Mouse (Mus musculus) heart, embryonic 11.5 days (tissue): ENCODE measurements around the gene Notum. TPM values are rescaled to one million over a fixed set of nuclear protein-coding genes. Genes with fewer than 3 reads are reported as not detected.
A peak's percentile ranks its signal among the peaks of the same experiment; 100 is the strongest.

Source experiments
- ATAC-seq: fragments of 200-750 bp; cut with Nextera tagmentation; replicated peaks from 2 replicates; pipeline ENCODE4 v1.8.0; 2017; ENCODE audit warnings: moderate library complexity; ENCODE audit not compliant: insufficient number of reproducible peaks, low FRiP score, low TSS enrichment
- H3K27ac ChIP-seq: fragments of 300-500 bp; sonication (generic); 2 replicates; pipeline ENCODE4 v1.5.1; 2014; ENCODE audit warnings: mild to moderate bottlenecking, low read depth, low read length
- H3K27me3 ChIP-seq: fragments of 300-500 bp; sonication (generic); 2 replicates; pipeline ENCODE4 v1.6.1; 2014; ENCODE audit warnings: mild to moderate bottlenecking, low read length, mixed read lengths; ENCODE audit not compliant: control insufficient read depth, insufficient read depth
- H3K36me3 ChIP-seq: fragments of 300-500 bp; sonication (generic); 2 replicates; pipeline ENCODE4 v1.6.1; 2014; ENCODE audit warnings: mild to moderate bottlenecking, low read length, moderate library complexity, mixed read lengths; ENCODE audit not compliant: control insufficient read depth, insufficient read depth
- H3K4me1 ChIP-seq: fragments of 300-500 bp; sonication (generic); 2 replicates; pipeline ENCODE4 v1.6.1; 2014; ENCODE audit warnings: low read length; ENCODE audit not compliant: control insufficient read depth, insufficient read depth
- H3K4me2 ChIP-seq: fragments of 300-500 bp; sonication (generic); 2 replicates; pipeline ENCODE4 v1.6.1; 2014; ENCODE audit warnings: mild to moderate bottlenecking, moderate library complexity
- H3K4me3 ChIP-seq: fragments of 300-500 bp; sonication (generic); 2 replicates; pipeline ENCODE4 v1.5.1; 2014; ENCODE audit warnings: low read depth, low read length
- H3K9ac ChIP-seq: fragments of 300-500 bp; sonication (generic); 2 replicates; pipeline ENCODE4 v1.6.1; 2014; ENCODE audit warnings: mild to moderate bottlenecking, low read depth, low read length, moderate library complexity
- H3K9me3 ChIP-seq: fragments of 300-500 bp; sonication (generic); replicated peaks from 2 replicates; pipeline ENCODE4 v1.6.1; 2016; ENCODE audit warnings: low read length; ENCODE audit not compliant: control insufficient read depth
- WGBS: fragments of 180-500 bp; shearing (Covaris S2); extraction: QIAGEN DNeasy Blood & Tissue Kit; methylation state at CpG from one replicate; pipeline ENCODE4 v1.1.7; 2014; ENCODE audit not compliant: insufficient replicate concordance; 5-methylcytosine and 5-hydroxymethylcytosine counted together
- polyA plus RNA-seq: library from polyadenylated mRNA; unstranded; fragments of >200 nt; fragmentation: Nextera tagmentation; extraction: Ambion mirVana; gene quantifications from 2 replicates; pipeline ENCODE4 v1.2.1, GENCODE M21; 2014

Gene Notum
- polyA plus RNA-seq, 1 experiment from 2014 or later, result 1.5 TPM

- 12% methylated on average over 30 of the region's 30 CpGs for WGBS
- peaks cover 19% of the 10 kb centered on the region; the same call in 1 of the 2 replicates for H3K36me3 ChIP-seq
- peak overlapping the region; percentile 94 for H3K4me2 ChIP-seq
- H3K4me3 ChIP-seq, result peak overlapping the region; percentile 99
- H3K27ac ChIP-seq, result peak overlapping the region; percentile 84
- peaks cover 17% of the 10 kb centered on the region for H3K4me1 ChIP-seq
- ATAC-seq, result peak; percentile 76
- peak overlapping the region; percentile 86 for H3K9ac ChIP-seq
- H3K9me3 ChIP-seq, result no peaks in the 10 kb centered on the region
- H3K27me3 ChIP-seq, result no peaks in the 10 kb centered on the region
These were observed 36.9 kb downstream of the Notum start for GRCm38 (mm10) chr11:120623961-120624679.

- Histone ChIP-seq H3K27me3 (no peaks in the 10 kb centered on the region), H3K27ac (no peak overlapping the region), H3K4me1 (peaks cover 19% of the 10 kb centered on the region), H3K36me3 (peaks cover 16% of the 10 kb centered on the region; the same call in 1 of the 2 replicates), H3K9me3 (no peaks in the 10 kb centered on the region), H3K4me3 (no peak overlapping the region), H3K4me2 (no peak overlapping the region), H3K9ac (no peak overlapping the region)
- no peak for ATAC-seq
- 88% methylated on average over 6 of the region's 6 CpGs for WGBS
These were observed 38.2 kb downstream of the Notum start for GRCm38 (mm10) chr11:120622805-120623204.

GRCm38 (mm10) chr11:120620195-120620594 is 40.8 kb downstream of the Notum start:
- H3K36me3 ChIP-seq, result peaks cover 16% of the 10 kb centered on the region; the same call in 1 of the 2 replicates
- 93% methylated on average over 14 of the region's 14 CpGs for WGBS

GRCm38 (mm10) chr11:120618619-120619535 is 42.1 kb downstream of the Notum start:
- no peak overlapping the region for H3K27ac ChIP-seq

More at GRCm38 (mm10) chr11:120620195-120620594, 40.8 kb downstream of the Notum start:
- Histone ChIP-seq H3K4me2 (no peak overlapping the region), H3K4me3 (no peak overlapping the region), H3K27me3 (no peaks in the 10 kb centered on the region), H3K27ac (no peak overlapping the region), H3K9me3 (no peaks in the 10 kb centered on the region), H3K4me1 (peaks cover 21% of the 10 kb centered on the region), H3K9ac (no peak overlapping the region)
- ATAC-seq, result no peak

GRCm38 (mm10) chr11:120617519-120618112 is 43.4 kb downstream of the Notum start, which contains the start of gene Pcyt2:
Gene Pcyt2 (minus strand): TSS chr11:120617936.
- Histone ChIP-seq H3K9me3 (no peaks in the 10 kb centered on the region), H3K36me3 (peaks cover 22% of the 10 kb centered on the region), H3K4me1 (peaks cover 12% of the 10 kb centered on the region), H3K9ac (peak within 1 kb of the TSS; percentile 86), H3K27me3 (no peaks in the 10 kb centered on the region), H3K4me2 (peak within 1 kb of the TSS; percentile 93), H3K27ac (peak within 1 kb of the TSS; percentile 64), H3K4me3 (peak within 1 kb of the TSS; percentile 82)
- peak; percentile 93 for ATAC-seq
- 1% methylated on average over 56 of the region's 56 CpGs for WGBS

More at GRCm38 (mm10) chr11:120618619-120619535, 42.1 kb downstream of the Notum start:
- no peaks in the 10 kb centered on the region for H3K9me3 ChIP-seq
- no peak overlapping the region for H3K4me2 ChIP-seq
- no peak overlapping the region for H3K4me3 ChIP-seq
- H3K4me1 ChIP-seq, result peaks cover 14% of the 10 kb centered on the region
- WGBS, result 88% methylated on average over 25 of the region's 25 CpGs
- H3K27me3 ChIP-seq, result no peaks in the 10 kb centered on the region
- peaks cover 16% of the 10 kb centered on the region; the same call in 1 of the 2 replicates for H3K36me3 ChIP-seq
- no peak overlapping the region for H3K9ac ChIP-seq
- no peak for ATAC-seq

GRCm38 (mm10) chr11:120616617-120617294 is 44.2 kb downstream of the Notum start:
- Histone ChIP-seq H3K4me3 (peak overlapping the region; percentile 82), H3K9ac (peak overlapping the region; percentile 86), H3K9me3 (no peaks in the 10 kb centered on the region), H3K27ac (peak overlapping the region; percentile 64), H3K27me3 (no peaks in the 10 kb centered on the region), H3K36me3 (peaks cover 27% of the 10 kb centered on the region), H3K4me2 (peak overlapping the region; percentile 93), H3K4me1 (peaks cover 12% of the 10 kb centered on the region)
- WGBS, result 31% methylated on average over 4 of the region's 4 CpGs
- ATAC-seq, result no peak

- H3K9ac ChIP-seq, result no peak overlapping the region; the same call in 1 of the 2 replicates
- H3K27me3 ChIP-seq, result no peaks in the 10 kb centered on the region
- H3K27ac ChIP-seq, result no peak overlapping the region
- H3K36me3 ChIP-seq, result peaks cover 31% of the 10 kb centered on the region
- ATAC-seq, result no peak
- H3K4me3 ChIP-seq, result no peak overlapping the region
- WGBS, result 92% methylated on average over 11 of the region's 11 CpGs
- no peak overlapping the region for H3K4me2 ChIP-seq
- no peaks in the 10 kb centered on the region for H3K9me3 ChIP-seq
- H3K4me1 ChIP-seq, result peaks cover 12% of the 10 kb centered on the region
These were observed 45.3 kb downstream of the Notum start for GRCm38 (mm10) chr11:120615606-120616203.
